Mouse (Mus musculus) cerebellum, adult 18-20 months (tissue): ENCODE measurements around the gene Olfr1314.

Experiments
- DNase-seq, 2 experiments: peaks; one replicate each; pipeline ENCODE4 v3.0.0; 2021

Olfr1314 gene

GRCm38 (mm10) chr2:112096681-112097080 is at the start of gene Olfr1314:
Gene Olfr1314, minus strand, starts transcription at chr2:112096781.
- no peak for DNase-seq

DNA sequence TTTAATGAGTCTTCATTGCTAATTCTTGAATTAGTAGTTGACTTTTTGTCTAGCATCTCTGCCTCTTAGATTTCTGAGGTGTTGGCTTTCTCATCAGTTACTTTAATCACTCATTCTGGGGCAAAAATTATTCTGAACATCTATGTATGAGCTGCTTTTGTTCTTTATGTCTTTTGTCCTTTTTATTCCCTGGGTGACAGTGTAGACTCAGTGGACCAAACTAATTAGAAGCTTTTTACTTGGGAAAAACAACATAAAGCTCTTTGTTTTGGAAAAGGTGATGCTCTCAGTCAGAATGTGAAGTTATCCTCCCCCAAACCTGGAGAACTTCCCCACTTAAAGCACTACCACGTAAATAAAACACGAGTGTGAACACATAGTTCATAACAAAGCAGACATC is 43.4 kb upstream of the Olfr1314 start, which contains the start of gene Olfr1317:
TSS of gene Olfr1317 (plus strand) at position 301 of the 400 bp plus-strand sequence.
- no peak for DNase-seq

DNA sequence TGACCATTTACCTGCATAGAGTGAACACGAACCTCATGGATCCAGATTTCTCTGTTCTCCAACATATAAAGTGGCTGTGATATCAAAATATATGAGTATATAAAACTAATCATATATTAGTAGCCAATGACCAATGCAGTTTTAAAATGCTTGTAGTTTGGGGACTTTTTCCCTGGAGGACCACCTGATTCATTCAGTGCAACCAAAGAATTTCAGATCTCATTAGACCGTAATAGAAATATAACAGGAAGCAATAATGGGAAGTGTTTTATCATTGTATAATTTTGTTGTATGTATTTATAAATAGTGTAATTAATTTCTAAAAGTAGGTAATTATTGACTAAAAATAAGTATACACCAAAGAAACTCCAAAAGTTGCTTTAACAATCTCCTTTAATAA is 38.3 kb upstream of the Olfr1314 start, which contains the start of gene Olfr1316:
TSS of gene Olfr1316 (minus strand) at position 101 of the 400 bp plus-strand sequence.
- no peak for DNase-seq

GRCm38 (mm10) chr2:112115340-112115739 is 18.8 kb upstream of the Olfr1314 start, which contains the start of gene Olfr1315-ps1:
Gene Olfr1315-ps1, minus strand, starts transcription at chr2:112115440.
- no peak for DNase-seq

- DNase-seq = no peak
Measured at GRCm38 (mm10) chr2:112077743-112078142, 18.8 kb downstream of the Olfr1314 start, which contains the start of gene Olfr1313. Gene Olfr1313, minus strand, starts transcription at chr2:112077843.

GRCm38 (mm10) chr2:112050138-112050537 is 46.4 kb downstream of the Olfr1314 start, which contains the start of gene Olfr1312:
Gene Olfr1312, minus strand, starts transcription at chr2:112050238.
- DNase-seq = no peak
